Mouse (Mus musculus) megakaryocyte, embryonic 14.5 days (primary cell): Measurements from ENCODE around the gene Xlr3a.

ENCODE experiments used
- FLI1 ChIP-seq: IDR thresholded peaks from 2 replicates; pipeline ENCODE4 v1.6.1; 2012; ENCODE audit warnings: low read length, inconsistent platforms, mixed read lengths
- GATA1 ChIP-seq: IDR thresholded peaks from 3 replicates; pipeline ENCODE4 v1.6.1; 2012; ENCODE audit warnings: mixed read lengths, low read length, inconsistent platforms, borderline replicate concordance

GRCm38 (mm10) chrX:73062323-73062722, 34.6 kb downstream of the Xlr3a start:
- no peak for TF ChIP-seq GATA1
- TF ChIP-seq FLI1, result no peak
